Mouse (Mus musculus): Measurements from ENCODE around the gene Cd2bp2. TPM values are rescaled to one million over a fixed set of nuclear protein-coding genes. Genes with fewer than 3 reads are reported as not detected.
A peak's percentile ranks its signal among the peaks of the same experiment; 100 is the strongest.

Gene Cd2bp2
- polyA plus RNA-seq (2012; ENCODE audit: insufficient read depth, insufficient read length, missing spikeins): 15.3 and 17.4 TPM in 2 replicates

GRCm38 (mm10) chr7:127195544-127196295 is at the start of gene Cd2bp2:
Gene Cd2bp2 (minus strand): TSS chr7:127196050.
- peak within 1 kb of the TSS; percentile 82 for H3K4me3 ChIP-seq (ENCODE audit: insufficient read depth, low read depth, low read length)

GRCm38 (mm10) chr7:127244658-127245510 is 49.0 kb upstream of the Cd2bp2 start:
- Histone ChIP-seq H3K27ac (replicated peaks; ENCODE audit: low read depth, low read length) (peak overlapping the region; percentile 56), H3K4me1 (ENCODE audit: control insufficient read depth, insufficient read depth, insufficient read length, low read length) (peaks cover 4% of the 10 kb centered on the region), H3K4me3 (ENCODE audit: insufficient read depth, low read depth, low read length) (peak overlapping the region; percentile 89)

More at GRCm38 (mm10) chr7:127195544-127196295, at the start of gene Cd2bp2:
- peak within 1 kb of the TSS; percentile 56 for H3K27ac ChIP-seq (replicated peaks; ENCODE audit: low read depth, low read length)
- peaks cover 5% of the 10 kb centered on the region for H3K4me1 ChIP-seq (ENCODE audit: control insufficient read depth, insufficient read depth, insufficient read length, low read length)

GRCm38 (mm10) chr7:127243870-127244657 is 48.2 kb upstream of the Cd2bp2 start, which contains the start of gene Zfp771:
Gene Zfp771 (plus strand): TSS chr7:127244274.
- peak within 1 kb of the TSS; percentile 57 for H3K27ac ChIP-seq (replicated peaks; ENCODE audit: low read depth, low read length)
- peak within 1 kb of the TSS; percentile 89 for H3K4me3 ChIP-seq (ENCODE audit: insufficient read depth, low read depth, low read length)
- H3K4me1 ChIP-seq (ENCODE audit: control insufficient read depth, insufficient read depth, insufficient read length, low read length): peaks cover 4% of the 10 kb centered on the region

GRCm38 (mm10) chr7:127243361-127243867 is 47.6 kb upstream of the Cd2bp2 start:
- H3K4me3 ChIP-seq (ENCODE audit: insufficient read depth, low read depth, low read length): peak overlapping the region; percentile 67
- peak overlapping the region; percentile 57 for H3K27ac ChIP-seq (replicated peaks; ENCODE audit: low read depth, low read length)
- peaks cover 4% of the 10 kb centered on the region for H3K4me1 ChIP-seq (ENCODE audit: control insufficient read depth, insufficient read depth, insufficient read length, low read length)

- Histone ChIP-seq H3K27ac (replicated peaks; ENCODE audit: low read depth, low read length) (no peak overlapping the region), H3K4me3 (ENCODE audit: insufficient read depth, low read depth, low read length) (no peak overlapping the region), H3K4me1 (ENCODE audit: control insufficient read depth, insufficient read depth, insufficient read length, low read length) (peaks cover 2% of the 10 kb centered on the region; the same call in 1 of the 2 replicates)
These were observed 38.9 kb upstream of the Cd2bp2 start for GRCm38 (mm10) chr7:127234777-127235176.

- H3K4me1 ChIP-seq (ENCODE audit: control insufficient read depth, insufficient read depth, insufficient read length, low read length): peaks cover 2% of the 10 kb centered on the region; the same call in 1 of the 2 replicates
- H3K27ac ChIP-seq (replicated peaks; ENCODE audit: low read depth, low read length): no peak overlapping the region
- peak overlapping the region; percentile 97 for H3K4me3 ChIP-seq (ENCODE audit: insufficient read depth, low read depth, low read length)
These were observed 37.9 kb upstream of the Cd2bp2 start for GRCm38 (mm10) chr7:127233765-127234164.

GRCm38 (mm10) chr7:127233368-127233749 is 37.5 kb upstream of the Cd2bp2 start:
- Histone ChIP-seq H3K27ac (replicated peaks; ENCODE audit: low read depth, low read length) (0 out of 2 replicates have a peak overlapping the region, but pooled peaks have one; percentile 12), H3K4me3 (ENCODE audit: insufficient read depth, low read depth, low read length) (peak overlapping the region; percentile 97), H3K4me1 (ENCODE audit: control insufficient read depth, insufficient read depth, insufficient read length, low read length) (peaks cover 2% of the 10 kb centered on the region; the same call in 1 of the 2 replicates)

GRCm38 (mm10) chr7:127232622-127233367 is 36.9 kb upstream of the Cd2bp2 start, which contains the start of the genes Zfp553 and Sept1:
Gene Zfp553 (plus strand): TSS chr7:127233061.
Gene Sept1 (minus strand): TSS chr7:127233130.
- Histone ChIP-seq H3K4me3 (ENCODE audit: insufficient read depth, low read depth, low read length) (peak within 1 kb of the TSS; percentile 97), H3K27ac (replicated peaks; ENCODE audit: low read depth, low read length) (peak within 1 kb of the TSS; percentile 80), H3K4me1 (ENCODE audit: control insufficient read depth, insufficient read depth, insufficient read length, low read length) (peaks cover 2% of the 10 kb centered on the region; the same call in 1 of the 2 replicates)

- H3K4me1 ChIP-seq (ENCODE audit: control insufficient read depth, insufficient read depth, insufficient read length, low read length): peaks cover 2% of the 10 kb centered on the region; the same call in 1 of the 2 replicates
- peak overlapping the region; percentile 80 for H3K27ac ChIP-seq (replicated peaks; ENCODE audit: low read depth, low read length)
- peak overlapping the region; percentile 97 for H3K4me3 ChIP-seq (ENCODE audit: insufficient read depth, low read depth, low read length)
These were observed 36.2 kb upstream of the Cd2bp2 start for GRCm38 (mm10) chr7:127231826-127232621.

GRCm38 (mm10) chr7:127231376-127231775 is 35.5 kb upstream of the Cd2bp2 start:
- H3K27ac ChIP-seq (replicated peaks; ENCODE audit: low read depth, low read length): no peak overlapping the region

GRCm38 (mm10) chr7:127228615-127229303 is 32.9 kb upstream of the Cd2bp2 start:
- Histone ChIP-seq H3K4me3 (ENCODE audit: insufficient read depth, low read depth, low read length) (no peak overlapping the region), H3K27ac (replicated peaks; ENCODE audit: low read depth, low read length) (no peak overlapping the region), H3K4me1 (ENCODE audit: control insufficient read depth, insufficient read depth, insufficient read length, low read length) (peaks cover 2% of the 10 kb centered on the region; the same call in 1 of the 2 replicates)

More at GRCm38 (mm10) chr7:127231376-127231775, 35.5 kb upstream of the Cd2bp2 start:
- H3K4me3 ChIP-seq (ENCODE audit: insufficient read depth, low read depth, low read length): no peak overlapping the region
- H3K4me1 ChIP-seq (ENCODE audit: control insufficient read depth, insufficient read depth, insufficient read length, low read length): peaks cover 2% of the 10 kb centered on the region; the same call in 1 of the 2 replicates

GRCm38 (mm10) chr7:127225147-127225995 is 29.5 kb upstream of the Cd2bp2 start:
- H3K27ac ChIP-seq (replicated peaks; ENCODE audit: low read depth, low read length): no peak overlapping the region
- H3K4me1 ChIP-seq (ENCODE audit: control insufficient read depth, insufficient read depth, insufficient read length, low read length): no peaks in the 10 kb centered on the region
- no peak overlapping the region for H3K4me3 ChIP-seq (ENCODE audit: insufficient read depth, low read depth, low read length)

Measured in brown adipose tissue, adult 24 weeks (tissue).